Mouse (Mus musculus) embryonic facial prominence, embryonic 12.5 days (tissue): Measurements from ENCODE around the gene Mical2. TPM values are rescaled to one million over a fixed set of nuclear protein-coding genes. Genes with fewer than 3 reads are reported as not detected.

Source experiments
- ATAC-seq: fragments of 200-750 bp; cut with Nextera tagmentation; 2 replicates; pipeline ENCODE4 v1.8.0; 2017; ENCODE audit not compliant: insufficient number of reproducible peaks, insufficient read depth, low FRiP score, low TSS enrichment
- H3K27ac ChIP-seq: fragments of 300-500 bp; sonication (generic); 2 replicates; pipeline ENCODE4 v1.5.1; 2016; ENCODE audit warnings: mild to moderate bottlenecking
- H3K27me3 ChIP-seq: fragments of 300-500 bp; sonication (generic); 2 replicates; pipeline ENCODE4 v1.6.1; 2016; ENCODE audit warnings: mild to moderate bottlenecking, moderate library complexity
- H3K36me3 ChIP-seq: fragments of 300-500 bp; sonication (generic); 2 replicates; pipeline ENCODE4 v1.6.1; 2016; ENCODE audit warnings: mild to moderate bottlenecking
- H3K4me1 ChIP-seq: fragments of 300-500 bp; sonication (generic); 2 replicates; pipeline ENCODE4 v1.6.1; 2016
- H3K4me2 ChIP-seq: fragments of 300-500 bp; sonication (generic); replicated peaks from 2 replicates; pipeline ENCODE4 v1.6.1; 2016; ENCODE audit warnings: mild to moderate bottlenecking, moderate library complexity
- H3K4me3 ChIP-seq: fragments of 300-500 bp; sonication (generic); 2 replicates; pipeline ENCODE4 v1.5.1; 2016; ENCODE audit warnings: mild to moderate bottlenecking
- H3K9ac ChIP-seq: fragments of 300-500 bp; sonication (generic); 2 replicates; pipeline ENCODE4 v1.6.1; 2016; ENCODE audit warnings: mild to moderate bottlenecking, moderate library complexity
- H3K9me3 ChIP-seq: fragments of 300-500 bp; sonication (generic); 2 replicates; pipeline ENCODE4 v1.6.1; 2016; ENCODE audit warnings: mild to moderate bottlenecking, moderate library complexity
- WGBS: fragments of 180-500 bp; shearing (Covaris S2); methylation state at CpG from one replicate; pipeline ENCODE4 v1.1.7; 2016; 5-methylcytosine and 5-hydroxymethylcytosine counted together
- polyA plus RNA-seq: library from polyadenylated mRNA; unstranded; fragments of >200 nt; fragmentation: Nextera tagmentation; extraction: Ambion mirVana; gene quantifications from 2 replicates; pipeline ENCODE4 v1.2.1, GENCODE M21; 2016

Mical2 gene
- polyA plus RNA-seq, 1 experiment from 2014 or later, result 3.3 TPM

DNA sequence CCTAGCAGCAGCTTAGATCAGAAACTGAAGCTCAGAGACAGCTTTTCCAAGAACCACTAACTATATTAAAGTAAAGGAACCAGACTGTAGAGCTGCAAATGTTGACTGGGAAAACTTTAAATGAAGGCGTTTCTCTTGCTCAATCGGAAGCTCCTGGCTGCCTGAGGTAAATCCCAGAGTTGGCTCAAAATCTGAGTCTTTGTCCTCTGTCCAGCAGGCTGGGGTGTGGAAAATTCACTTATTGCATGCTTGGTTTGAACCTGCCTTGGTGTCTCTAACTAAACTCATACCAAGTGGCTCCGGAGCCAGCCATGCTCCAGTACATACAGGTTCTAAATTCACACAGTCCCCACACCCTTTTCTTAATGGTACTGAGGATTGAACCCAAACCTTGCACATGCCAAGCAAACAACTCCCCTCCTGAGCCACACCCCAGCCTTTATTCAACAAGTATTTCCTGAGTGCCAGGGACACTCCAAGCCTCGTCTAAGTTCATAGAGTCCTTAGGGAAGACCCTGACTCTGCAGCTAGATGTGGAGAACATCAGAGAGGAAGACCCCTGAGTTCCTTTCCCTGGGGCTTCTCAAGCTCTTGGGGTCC lies 20.3 kb downstream of the Mical2 start:
- Histone ChIP-seq H3K9me3 (no peaks in the 10 kb centered on the region), H3K27me3 (no peaks in the 10 kb centered on the region), H3K27ac (no peak overlapping the region), H3K4me3 (no peak overlapping the region), H3K9ac (no peak overlapping the region), H3K4me1 (peaks cover 4% of the 10 kb centered on the region; the same call in 1 of the 2 replicates), H3K4me2 (no peak overlapping the region), H3K36me3 (no peaks in the 10 kb centered on the region)
- no peak for ATAC-seq
- 81% methylated on average over 4 of the region's 4 CpGs for WGBS

DNA sequence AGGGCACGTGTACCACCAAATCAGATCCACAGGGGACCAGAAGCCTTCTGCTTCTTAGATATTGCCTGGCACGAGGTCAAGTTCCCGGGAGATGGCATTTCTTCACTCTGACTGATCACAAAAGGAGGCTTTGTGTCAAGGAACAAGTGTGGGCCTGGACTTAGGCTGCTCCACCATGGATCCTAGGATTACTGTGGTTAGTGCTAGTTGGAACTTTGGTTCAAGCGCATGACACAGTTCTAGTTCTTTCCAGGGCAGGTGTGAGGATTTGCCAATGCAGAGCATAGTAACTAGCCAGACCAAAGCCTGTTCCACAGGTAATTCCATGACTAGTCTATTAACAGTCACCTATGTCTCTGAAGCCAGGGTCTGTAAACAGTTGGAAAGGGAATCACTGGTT lies 20.8 kb downstream of the Mical2 start:
- Histone ChIP-seq H3K4me3 (no peak overlapping the region), H3K27me3 (no peaks in the 10 kb centered on the region), H3K27ac (no peak overlapping the region), H3K9ac (no peak overlapping the region), H3K9me3 (no peaks in the 10 kb centered on the region), H3K36me3 (no peaks in the 10 kb centered on the region), H3K4me1 (peaks cover 4% of the 10 kb centered on the region; the same call in 1 of the 2 replicates), H3K4me2 (no peak overlapping the region)
- ATAC-seq, result no peak
- WGBS, result 77% methylated on average over 4 of the region's 4 CpGs

DNA sequence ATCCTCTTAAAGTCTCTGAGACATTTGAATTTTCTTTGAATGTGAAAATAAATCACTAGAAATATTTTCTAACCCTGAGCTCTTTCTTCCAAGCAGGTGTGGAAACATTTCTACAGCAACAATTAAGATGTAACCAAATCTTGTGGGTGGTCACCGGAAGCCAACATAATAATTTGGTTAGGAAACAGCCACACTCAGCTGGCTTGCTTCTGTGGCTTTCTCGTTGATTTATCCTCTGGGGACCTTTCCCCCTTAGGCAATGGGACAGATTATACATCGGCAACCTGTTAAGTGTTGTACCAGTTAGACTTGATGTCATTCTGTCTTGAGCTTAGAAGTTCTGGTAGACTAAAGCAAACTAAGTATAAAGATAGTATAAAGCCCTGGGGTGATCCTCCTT lies 22.2 kb downstream of the Mical2 start:
- Histone ChIP-seq H3K4me2 (no peak overlapping the region), H3K9ac (no peak overlapping the region), H3K4me3 (no peak overlapping the region), H3K27me3 (no peaks in the 10 kb centered on the region), H3K9me3 (no peaks in the 10 kb centered on the region), H3K4me1 (peaks cover 4% of the 10 kb centered on the region; the same call in 1 of the 2 replicates), H3K36me3 (no peaks in the 10 kb centered on the region), H3K27ac (no peak overlapping the region)
- ATAC-seq, result no peak
- WGBS, result 42% methylated on average over 3 of the region's 3 CpGs

DNA sequence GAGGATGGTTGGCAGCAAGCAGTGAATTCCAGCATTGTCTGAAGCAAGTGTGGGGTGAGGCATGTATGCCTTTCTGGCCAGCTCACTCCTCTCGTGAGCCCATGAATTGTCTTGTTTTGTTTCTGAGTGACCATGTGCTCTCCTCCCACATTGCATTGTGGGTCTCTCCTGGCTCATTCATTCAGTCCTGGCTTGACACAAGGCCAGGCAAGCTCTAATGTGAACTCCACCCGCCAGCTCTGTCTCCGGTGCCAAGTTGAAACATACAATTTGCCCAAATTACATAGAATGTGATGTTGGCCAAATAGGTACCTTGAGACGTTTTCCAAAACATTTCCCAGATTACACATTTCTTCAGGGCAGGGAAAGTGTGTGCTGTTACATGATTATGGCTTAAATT lies 23.8 kb downstream of the Mical2 start:
- Histone ChIP-seq H3K4me1 (peaks cover 4% of the 10 kb centered on the region; the same call in 1 of the 2 replicates), H3K4me3 (no peak overlapping the region), H3K4me2 (no peak overlapping the region), H3K9ac (no peak overlapping the region), H3K27ac (no peak overlapping the region), H3K9me3 (no peaks in the 10 kb centered on the region), H3K36me3 (no peaks in the 10 kb centered on the region), H3K27me3 (no peaks in the 10 kb centered on the region)
- ATAC-seq, result no peak
- WGBS, result 78% methylated on average over 4 of the region's 4 CpGs

DNA sequence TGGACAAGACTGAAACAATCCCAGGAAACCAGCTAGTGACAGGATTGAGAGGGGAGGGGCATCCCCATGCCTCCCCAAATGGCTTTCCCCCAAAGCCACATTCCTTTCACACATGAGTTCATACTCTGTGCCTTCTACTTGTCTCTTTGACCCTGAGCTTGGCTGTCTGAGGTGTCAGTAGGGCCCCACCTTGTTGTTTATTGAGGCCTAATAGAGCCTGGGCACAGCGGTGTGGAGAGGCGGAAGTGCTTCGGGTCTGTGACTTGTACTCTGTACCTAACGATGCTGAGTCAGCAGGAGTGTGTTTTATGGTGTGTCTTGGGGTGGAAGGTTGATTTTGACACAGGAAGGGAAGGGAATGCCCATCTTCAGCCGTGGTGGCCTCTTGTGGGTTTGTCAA lies 26.4 kb downstream of the Mical2 start:
- H3K27ac ChIP-seq, result no peak overlapping the region
- H3K4me3 ChIP-seq, result no peak overlapping the region
- H3K36me3 ChIP-seq, result no peaks in the 10 kb centered on the region
- no peak overlapping the region for H3K4me2 ChIP-seq
- WGBS, result 77% methylated on average over 5 of the region's 5 CpGs
- ATAC-seq, result no peak
- H3K9me3 ChIP-seq, result no peaks in the 10 kb centered on the region
- H3K4me1 ChIP-seq, result peaks cover 4% of the 10 kb centered on the region; the same call in 1 of the 2 replicates
- H3K9ac ChIP-seq, result no peak overlapping the region
- no peaks in the 10 kb centered on the region for H3K27me3 ChIP-seq

DNA sequence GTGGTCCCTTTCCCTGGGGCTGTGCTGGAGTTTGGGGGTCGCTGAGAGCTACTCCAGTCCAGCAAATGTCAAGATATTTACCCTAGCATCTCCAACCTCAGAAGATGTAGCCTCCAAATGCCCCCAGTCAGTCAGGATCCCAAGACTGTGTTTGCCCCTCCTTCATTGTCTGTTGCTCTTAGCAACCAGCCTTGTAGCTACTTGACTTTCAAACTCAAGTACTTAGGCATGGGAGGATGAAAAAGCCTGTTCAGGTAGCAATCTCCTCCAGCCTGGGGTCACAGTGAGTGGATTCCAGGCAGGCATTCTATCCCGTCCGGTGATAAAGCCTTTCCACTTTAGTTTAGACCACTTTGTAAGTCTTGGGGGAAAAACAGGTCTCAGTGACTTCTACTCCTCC lies 28.6 kb downstream of the Mical2 start:
- no peak for ATAC-seq
- WGBS, result 84% methylated on average over 3 of the region's 3 CpGs

DNA sequence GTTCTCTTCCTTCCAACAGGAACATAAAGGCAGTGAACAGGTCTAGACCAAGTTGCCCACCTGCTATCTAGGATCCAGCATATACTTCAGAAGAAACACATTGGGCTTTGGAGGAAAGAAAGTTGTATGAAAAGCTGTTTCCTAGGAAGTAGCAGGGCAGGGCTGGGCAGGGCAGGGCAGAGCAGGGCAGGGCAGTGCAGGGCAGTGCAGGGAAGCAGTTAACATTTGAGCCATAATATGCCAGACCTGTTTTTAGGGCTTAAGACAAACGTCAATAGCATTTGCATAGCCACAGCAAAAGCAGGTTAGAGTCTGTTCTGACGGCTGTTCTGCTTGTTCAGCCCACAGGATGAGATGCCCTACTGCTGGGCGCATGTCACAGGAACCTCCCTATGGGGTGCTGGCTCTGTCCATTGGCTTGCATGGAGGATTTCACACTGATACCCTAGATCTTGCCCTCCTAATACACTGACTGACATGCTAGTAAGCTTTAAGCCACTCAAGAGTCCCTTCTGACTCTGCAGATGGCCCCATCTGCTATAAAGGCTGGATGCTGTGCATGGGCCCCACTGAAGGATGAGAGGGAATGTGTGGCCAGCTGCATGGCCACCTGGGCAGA lies 29.7 kb downstream of the Mical2 start:
- H3K4me1 ChIP-seq, result no peaks in the 10 kb centered on the region; the same call in 1 of the 2 replicates
- H3K9ac ChIP-seq, result no peak overlapping the region
- no peak overlapping the region for H3K4me3 ChIP-seq
- no peak overlapping the region for H3K4me2 ChIP-seq
- ATAC-seq, result no peak
- no peaks in the 10 kb centered on the region for H3K27me3 ChIP-seq
- H3K36me3 ChIP-seq, result no peaks in the 10 kb centered on the region
- no peak overlapping the region for H3K27ac ChIP-seq
- WGBS, result 56% methylated on average over 3 of the region's 3 CpGs
- no peaks in the 10 kb centered on the region for H3K9me3 ChIP-seq

More for the DNA sequence above, 28.6 kb downstream of the Mical2 start:
- Histone ChIP-seq H3K4me3 (no peak overlapping the region), H3K4me2 (no peak overlapping the region), H3K9me3 (no peaks in the 10 kb centered on the region), H3K27ac (no peak overlapping the region), H3K27me3 (no peaks in the 10 kb centered on the region), H3K4me1 (no peaks in the 10 kb centered on the region; the same call in 1 of the 2 replicates), H3K9ac (no peak overlapping the region), H3K36me3 (no peaks in the 10 kb centered on the region)

DNA sequence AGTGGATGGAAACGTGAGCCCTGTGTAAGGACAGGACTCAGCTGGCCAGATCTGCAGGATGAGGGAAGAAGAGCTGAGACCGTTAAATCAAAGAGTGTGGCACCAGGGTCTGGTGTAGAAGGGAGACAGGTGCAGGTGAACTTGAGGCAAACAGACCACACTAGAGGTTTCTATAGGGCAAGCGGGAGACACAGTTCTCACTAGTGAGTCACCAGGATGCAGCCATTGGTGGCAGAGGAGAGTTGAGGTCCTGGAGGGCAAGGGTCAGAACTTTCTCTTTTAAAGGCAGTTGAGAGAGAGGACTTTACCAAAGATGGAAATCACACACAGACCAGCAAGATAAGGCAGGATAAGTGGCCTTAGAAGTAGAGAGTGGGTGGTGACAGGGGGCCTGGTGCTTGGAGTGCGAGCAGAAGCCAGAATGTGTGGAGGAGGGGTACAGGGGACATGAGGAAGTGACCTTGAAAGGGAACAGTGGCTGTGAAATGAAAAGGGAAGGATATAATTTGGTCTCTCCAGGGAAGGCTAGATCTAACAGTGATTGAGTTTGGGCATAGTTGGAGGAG lies 32.8 kb downstream of the Mical2 start:
- Histone ChIP-seq H3K4me1 (no peaks in the 10 kb centered on the region), H3K27ac (no peak overlapping the region), H3K36me3 (no peaks in the 10 kb centered on the region), H3K4me3 (no peak overlapping the region), H3K9ac (no peak overlapping the region), H3K27me3 (no peaks in the 10 kb centered on the region), H3K4me2 (no peak overlapping the region), H3K9me3 (no peaks in the 10 kb centered on the region)
- no peak for ATAC-seq
- WGBS, result 77% methylated on average over 4 of the region's 4 CpGs

DNA sequence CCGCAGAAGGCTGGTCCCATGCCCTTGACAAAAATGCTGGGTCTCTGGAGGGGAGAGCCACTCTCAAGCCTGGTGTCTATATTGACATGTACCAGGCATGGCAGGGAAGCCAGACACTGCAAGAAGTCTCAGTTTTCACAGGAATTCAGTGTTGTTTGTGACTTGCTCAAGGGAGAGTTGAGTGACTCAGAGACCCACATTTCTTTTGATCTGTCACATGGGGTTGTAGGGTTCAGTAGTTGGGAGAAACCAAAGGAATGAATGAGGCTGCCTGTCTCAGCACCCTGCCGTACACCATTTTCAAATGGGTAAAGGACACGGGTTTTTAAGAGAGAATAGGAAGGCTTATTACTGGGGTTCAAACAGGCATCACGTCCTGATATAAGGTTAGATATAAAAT lies 33.6 kb downstream of the Mical2 start:
- ATAC-seq, result no peak
- Histone ChIP-seq H3K27ac (no peak overlapping the region), H3K9ac (no peak overlapping the region), H3K4me1 (no peaks in the 10 kb centered on the region), H3K36me3 (no peaks in the 10 kb centered on the region), H3K4me2 (no peak overlapping the region), H3K4me3 (no peak overlapping the region), H3K9me3 (no peaks in the 10 kb centered on the region), H3K27me3 (no peaks in the 10 kb centered on the region)
- 82% methylated on average over 4 of the region's 4 CpGs for WGBS

DNA sequence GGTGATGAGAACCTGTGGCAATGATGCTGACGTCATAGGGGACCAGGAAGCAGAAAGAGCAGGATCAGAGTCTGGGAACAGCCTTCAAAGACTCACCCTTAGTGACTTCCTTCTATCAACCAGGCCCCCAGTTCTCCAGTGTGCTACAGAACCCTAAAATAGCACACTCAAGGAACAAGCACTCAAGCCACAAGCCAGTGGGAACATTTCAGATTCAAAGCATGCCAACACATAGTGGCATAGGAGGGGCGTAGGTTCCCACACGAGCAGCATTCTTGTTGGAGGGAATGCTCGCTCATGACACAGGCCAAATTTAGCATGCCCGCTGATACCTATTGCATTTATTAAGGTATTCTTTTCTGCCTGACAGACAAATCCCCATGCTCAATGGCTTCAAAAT lies 35.5 kb downstream of the Mical2 start:
- no peak overlapping the region for H3K4me3 ChIP-seq
- 83% methylated on average over 5 of the region's 5 CpGs for WGBS
- no peak overlapping the region for H3K4me2 ChIP-seq
- H3K27me3 ChIP-seq, result no peaks in the 10 kb centered on the region
- no peaks in the 10 kb centered on the region for H3K4me1 ChIP-seq
- H3K9ac ChIP-seq, result no peak overlapping the region
- no peak overlapping the region for H3K27ac ChIP-seq
- H3K9me3 ChIP-seq, result no peaks in the 10 kb centered on the region
- H3K36me3 ChIP-seq, result no peaks in the 10 kb centered on the region
- ATAC-seq, result no peak

DNA sequence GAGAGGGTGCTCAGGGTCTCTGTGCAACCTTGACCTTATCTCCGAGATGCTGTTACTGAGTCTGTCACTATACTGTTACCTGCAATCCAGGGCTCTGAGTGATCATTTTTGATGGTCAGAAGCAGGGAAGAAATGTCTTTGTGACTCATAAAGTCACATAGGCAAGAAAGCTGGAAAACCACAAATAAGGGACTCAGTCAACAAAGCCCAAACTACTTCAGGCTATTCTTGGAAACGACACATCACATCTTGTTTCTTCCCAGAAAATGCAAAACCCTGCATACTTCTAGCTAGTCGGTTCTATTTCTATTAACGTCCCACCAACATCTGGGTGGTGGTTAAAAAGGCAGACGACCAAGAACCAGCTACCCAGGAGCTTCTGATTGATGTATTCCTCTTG lies 41.6 kb downstream of the Mical2 start:
- H3K27me3 ChIP-seq, result no peaks in the 10 kb centered on the region
- 77% methylated on average over 5 of the region's 5 CpGs for WGBS

DNA sequence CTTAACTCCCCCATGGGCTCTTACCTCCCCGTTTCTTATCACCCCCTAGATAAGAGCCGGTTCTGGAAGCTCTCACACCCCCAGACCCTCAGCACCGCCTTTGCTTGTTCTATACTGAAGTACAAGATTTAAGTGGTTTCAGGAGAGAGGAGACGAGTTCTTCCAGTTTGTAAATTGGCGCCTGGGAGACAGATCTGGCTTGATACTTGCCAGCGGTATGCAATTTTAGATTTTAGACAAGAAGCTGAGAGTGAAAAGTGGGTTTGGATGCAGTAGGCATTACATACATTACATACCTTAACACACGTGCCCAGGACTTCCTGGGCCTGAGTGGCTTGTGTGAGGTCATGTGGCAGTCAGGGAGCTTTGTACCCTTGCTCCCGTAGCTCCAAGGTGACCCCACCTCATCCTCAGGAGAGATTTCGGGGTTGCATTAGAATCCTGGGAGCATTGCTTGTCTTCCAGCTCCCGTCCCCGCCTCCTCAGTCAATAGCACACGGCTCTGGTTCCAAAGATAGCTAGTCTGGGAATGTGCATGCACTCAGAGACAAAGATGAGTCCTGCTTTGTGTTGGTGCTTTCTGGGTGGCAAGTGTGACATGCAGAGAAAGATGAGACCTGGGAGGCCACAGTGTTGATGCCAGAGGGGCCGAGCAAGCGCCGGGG lies 43.2 kb downstream of the Mical2 start:
- Histone ChIP-seq H3K9ac (no peak overlapping the region), H3K27ac (no peak overlapping the region)
- no peak for ATAC-seq

More for the DNA sequence above, 41.6 kb downstream of the Mical2 start:
- ATAC-seq, result no peak
- Histone ChIP-seq H3K9me3 (no peaks in the 10 kb centered on the region), H3K9ac (no peak overlapping the region), H3K36me3 (no peaks in the 10 kb centered on the region), H3K4me3 (no peak overlapping the region), H3K27ac (no peak overlapping the region), H3K4me2 (no peak overlapping the region), H3K4me1 (no peaks in the 10 kb centered on the region)

More for the DNA sequence above, 43.2 kb downstream of the Mical2 start:
- Histone ChIP-seq H3K36me3 (no peaks in the 10 kb centered on the region), H3K9me3 (no peaks in the 10 kb centered on the region), H3K4me3 (no peak overlapping the region), H3K4me1 (peaks cover 5% of the 10 kb centered on the region; the same call in 1 of the 2 replicates), H3K4me2 (no peak overlapping the region), H3K27me3 (no peaks in the 10 kb centered on the region)
- WGBS, result 85% methylated on average over 15 of the region's 15 CpGs
